Mouse (Mus musculus) intestine, postnatal 0 days (tissue): ENCODE data around the gene Adamts9. TPM values are rescaled to one million over a fixed set of nuclear protein-coding genes. Genes with fewer than 3 reads are reported as not detected.
A peak's percentile ranks its signal among the peaks of the same experiment; 100 is the strongest.

Experiments
- ATAC-seq: fragments of 200-750 bp; cut with Nextera tagmentation; 2 replicates; pipeline ENCODE4 v1.8.0; 2017; ENCODE audit warnings: mild to moderate bottlenecking, moderate TSS enrichment, moderate library complexity
- H3K27ac ChIP-seq: fragments of 300-500 bp; sonication (generic); 2 replicates; pipeline ENCODE4 v1.5.1; 2014; ENCODE audit warnings: mild to moderate bottlenecking, low read depth, low read length, moderate library complexity
- H3K27me3 ChIP-seq: fragments of 300-500 bp; sonication (generic); replicated peaks from 2 replicates; pipeline ENCODE4 v1.6.1; 2014; ENCODE audit warnings: low read length, mixed read lengths; ENCODE audit not compliant: control insufficient read depth, insufficient read depth
- H3K36me3 ChIP-seq: fragments of 300-500 bp; sonication (generic); 2 replicates; pipeline ENCODE4 v1.6.1; 2014; ENCODE audit warnings: mild to moderate bottlenecking, moderate library complexity; ENCODE audit not compliant: control insufficient read depth, insufficient read depth
- H3K4me1 ChIP-seq: fragments of 300-500 bp; sonication (generic); replicated peaks from 2 replicates; pipeline ENCODE4 v1.6.1; 2014; ENCODE audit warnings: antibody characterized with exemption, low read length, mixed read lengths; ENCODE audit not compliant: control insufficient read depth, insufficient read depth
- H3K4me2 ChIP-seq: fragments of 300-500 bp; sonication (generic); replicated peaks from 2 replicates; pipeline ENCODE4 v1.6.1; 2014; ENCODE audit warnings: low read depth, mild to moderate bottlenecking, moderate library complexity
- H3K4me3 ChIP-seq: fragments of 300-500 bp; sonication (generic); 2 replicates; pipeline ENCODE4 v1.5.1; 2014; ENCODE audit warnings: low read depth, low read length
- H3K9ac ChIP-seq: fragments of 300-500 bp; sonication (generic); 2 replicates; pipeline ENCODE4 v1.6.1; 2014; ENCODE audit warnings: mild to moderate bottlenecking, low read depth, low read length
- H3K9me3 ChIP-seq: fragments of 300-500 bp; sonication (generic); 2 replicates; pipeline ENCODE4 v1.6.1; 2016; ENCODE audit warnings: mixed run types; ENCODE audit not compliant: control insufficient read depth
- CTCF ChIP-seq: sonication (generic); IDR thresholded peaks from 2 replicates; pipeline ENCODE4 v1.5.1; 2016; ENCODE audit warnings: low read depth, mild to moderate bottlenecking, control low read depth, antibody characterized with exemption, moderate library complexity
- WGBS: fragments of 180-500 bp; shearing (Covaris S2); extraction: QIAGEN DNeasy Blood & Tissue Kit; methylation state at CpG from one replicate; pipeline ENCODE4 v1.1.7; 2014; 5-methylcytosine and 5-hydroxymethylcytosine counted together
- polyA plus RNA-seq: library from polyadenylated mRNA; unstranded; fragments of >200 nt; fragmentation: Nextera tagmentation; extraction: Ambion mirVana; gene quantifications from 2 replicates; pipeline ENCODE4 v1.2.1, GENCODE M21; 2015

Gene Adamts9
- polyA plus RNA-seq, 1 experiment from 2014 or later = 2.2 TPM

DNA sequence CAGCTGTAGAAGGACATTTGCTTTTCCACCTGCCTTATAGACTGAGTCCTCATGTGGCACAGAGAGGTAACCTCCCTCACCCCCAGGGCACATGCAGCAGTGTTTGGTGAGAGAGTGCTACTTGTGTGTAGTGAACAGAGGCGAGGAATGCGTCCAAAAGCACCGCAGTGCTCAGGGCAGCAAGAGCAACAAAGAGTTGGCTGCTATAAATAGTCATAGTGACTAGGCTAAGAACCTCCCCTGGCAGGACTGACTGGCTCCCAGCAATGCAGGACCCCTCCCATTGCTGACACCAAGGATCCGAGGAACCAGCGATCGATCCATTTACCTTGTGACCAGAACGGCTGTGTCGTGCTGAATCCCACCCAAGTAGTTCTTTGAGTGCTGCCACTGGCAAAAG is 33.9 kb downstream of the Adamts9 start:
- 0 out of 2 replicates have a peak, but pooled peaks cover 10% of the 10 kb centered on the region for H3K36me3 ChIP-seq
- H3K9me3 ChIP-seq = no peaks in the 10 kb centered on the region
- no peak overlapping the region for H3K4me3 ChIP-seq
- TF ChIP-seq CTCF = no peak
- H3K9ac ChIP-seq = no peak overlapping the region
- no peak overlapping the region for H3K27ac ChIP-seq
- H3K4me2 ChIP-seq = no peak overlapping the region
- H3K4me1 ChIP-seq = no peaks in the 10 kb centered on the region
- ATAC-seq = no peak
- H3K27me3 ChIP-seq = no peaks in the 10 kb centered on the region
- 72% methylated on average over 8 of the region's 8 CpGs for WGBS

DNA sequence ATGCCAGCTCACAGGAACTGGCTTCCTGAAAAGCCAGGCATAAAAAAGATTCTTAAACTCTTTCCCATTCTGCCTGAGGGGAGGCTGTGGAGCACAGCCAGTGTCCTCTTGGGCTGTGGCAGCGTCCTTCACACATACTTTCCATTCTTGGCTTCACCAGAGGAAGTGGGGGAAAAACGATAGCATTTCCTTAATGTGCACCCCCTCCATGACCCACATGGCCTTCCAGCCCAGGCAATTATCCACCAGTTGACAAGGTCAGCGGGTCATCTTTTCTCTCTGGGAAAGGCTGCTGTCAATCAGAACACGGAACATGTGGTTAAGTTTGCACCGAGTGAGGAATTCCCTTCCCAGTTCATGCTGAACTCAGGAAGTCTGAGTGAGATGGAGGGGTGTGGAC is 37.4 kb downstream of the Adamts9 start:
- no peak overlapping the region for H3K27ac ChIP-seq
- no peak overlapping the region for H3K4me3 ChIP-seq
- 0 out of 2 replicates have a peak, but pooled peaks cover 5% of the 10 kb centered on the region for H3K36me3 ChIP-seq
- peak; percentile 32 for TF ChIP-seq CTCF
- H3K4me1 ChIP-seq = no peaks in the 10 kb centered on the region
- no peak overlapping the region for H3K9ac ChIP-seq
- H3K27me3 ChIP-seq = no peaks in the 10 kb centered on the region
- 38% methylated on average over 5 of the region's 5 CpGs for WGBS
- no peak overlapping the region for H3K4me2 ChIP-seq
- no peak for ATAC-seq
- no peaks in the 10 kb centered on the region for H3K9me3 ChIP-seq

DNA sequence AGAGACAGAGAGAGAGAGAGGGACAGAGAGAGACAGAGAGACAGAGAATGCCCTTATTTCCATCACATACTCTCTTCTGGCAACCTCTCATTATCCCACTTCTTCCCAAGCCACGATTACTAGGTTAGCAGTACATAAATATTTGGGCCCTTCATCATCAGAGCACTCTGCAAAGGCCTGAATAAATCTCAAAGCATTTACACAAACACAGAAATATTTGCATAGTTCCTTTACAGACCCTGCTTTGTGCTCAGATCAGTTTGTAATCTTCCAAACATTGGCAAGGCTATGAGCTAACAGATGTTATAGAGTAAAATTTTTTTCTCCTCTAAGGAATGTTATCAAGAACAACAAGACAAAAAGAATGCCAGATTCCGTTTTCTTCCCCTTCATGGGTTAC is 38.8 kb downstream of the Adamts9 start:
- Histone ChIP-seq H3K9me3 (no peaks in the 10 kb centered on the region), H3K27ac (no peak overlapping the region), H3K4me1 (no peaks in the 10 kb centered on the region), H3K9ac (no peak overlapping the region), H3K27me3 (no peaks in the 10 kb centered on the region), H3K4me2 (no peak overlapping the region), H3K4me3 (no peak overlapping the region), H3K36me3 (0 out of 2 replicates have a peak, but pooled peaks cover 7% of the 10 kb centered on the region)
- WGBS = 51% methylated on average over 2 of the region's 2 CpGs
- TF ChIP-seq CTCF = no peak
- ATAC-seq = no peak

DNA sequence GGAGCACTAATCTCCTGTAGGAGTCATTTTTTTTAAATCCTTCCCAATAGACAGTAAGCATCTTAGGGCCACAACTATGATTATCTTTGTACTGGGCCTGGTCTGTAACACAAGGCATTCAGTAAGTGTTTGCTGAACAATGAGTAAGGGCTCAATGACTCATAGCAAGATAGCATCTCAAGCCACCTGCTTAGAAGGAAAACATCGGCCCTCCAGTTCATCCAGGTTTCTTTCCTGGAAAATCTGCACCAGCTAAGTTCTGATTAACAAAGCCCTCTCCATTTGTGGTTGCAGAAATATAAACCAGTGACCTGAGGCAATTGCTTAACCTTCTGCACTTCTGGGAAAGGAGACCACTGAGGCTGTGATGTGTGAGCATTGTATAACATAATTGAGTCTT is 39.3 kb downstream of the Adamts9 start:
- H3K27ac ChIP-seq = no peak overlapping the region

DNA sequence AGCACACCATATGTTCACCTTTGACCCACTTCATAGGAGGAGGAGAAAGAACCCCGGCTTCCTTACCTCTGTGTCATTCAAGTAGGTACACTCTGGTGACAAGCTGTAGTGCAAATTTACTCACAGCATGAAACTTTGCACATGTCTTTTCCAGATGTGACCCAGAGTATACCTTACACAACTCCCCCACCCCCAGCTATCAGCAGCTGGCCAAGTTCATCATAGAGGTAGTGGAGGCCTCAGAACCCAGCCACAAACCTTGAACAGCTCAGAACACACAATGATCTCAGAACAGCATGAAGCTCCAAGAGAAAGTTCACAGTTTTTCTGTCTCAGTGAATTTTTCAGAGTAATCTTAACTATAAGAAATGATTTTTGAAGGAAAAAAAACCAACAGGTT is 51.8 kb downstream of the Adamts9 start:
- peaks cover 8% of the 10 kb centered on the region for H3K36me3 ChIP-seq
- H3K4me2 ChIP-seq = no peak overlapping the region
- no peak overlapping the region for H3K4me3 ChIP-seq
- H3K4me1 ChIP-seq = no peaks in the 10 kb centered on the region
- no peaks in the 10 kb centered on the region for H3K9me3 ChIP-seq
- no peak for ATAC-seq
- WGBS = 58% methylated on average over 1 of the region's 1 CpGs
- H3K9ac ChIP-seq = no peak overlapping the region
- H3K27ac ChIP-seq = no peak overlapping the region
- no peak for TF ChIP-seq CTCF
- H3K27me3 ChIP-seq = no peaks in the 10 kb centered on the region

More for the DNA sequence above, 39.3 kb downstream of the Adamts9 start:
- H3K9me3 ChIP-seq = no peaks in the 10 kb centered on the region
- no peaks in the 10 kb centered on the region for H3K4me1 ChIP-seq
- ATAC-seq = no peak
- 0 out of 2 replicates have a peak, but pooled peaks cover 7% of the 10 kb centered on the region for H3K36me3 ChIP-seq
- no peak overlapping the region for H3K4me2 ChIP-seq
- TF ChIP-seq CTCF = no peak
- H3K4me3 ChIP-seq = no peak overlapping the region
- 43% methylated on average over 1 of the region's 1 CpGs for WGBS
- no peak overlapping the region for H3K9ac ChIP-seq
- no peaks in the 10 kb centered on the region for H3K27me3 ChIP-seq

DNA sequence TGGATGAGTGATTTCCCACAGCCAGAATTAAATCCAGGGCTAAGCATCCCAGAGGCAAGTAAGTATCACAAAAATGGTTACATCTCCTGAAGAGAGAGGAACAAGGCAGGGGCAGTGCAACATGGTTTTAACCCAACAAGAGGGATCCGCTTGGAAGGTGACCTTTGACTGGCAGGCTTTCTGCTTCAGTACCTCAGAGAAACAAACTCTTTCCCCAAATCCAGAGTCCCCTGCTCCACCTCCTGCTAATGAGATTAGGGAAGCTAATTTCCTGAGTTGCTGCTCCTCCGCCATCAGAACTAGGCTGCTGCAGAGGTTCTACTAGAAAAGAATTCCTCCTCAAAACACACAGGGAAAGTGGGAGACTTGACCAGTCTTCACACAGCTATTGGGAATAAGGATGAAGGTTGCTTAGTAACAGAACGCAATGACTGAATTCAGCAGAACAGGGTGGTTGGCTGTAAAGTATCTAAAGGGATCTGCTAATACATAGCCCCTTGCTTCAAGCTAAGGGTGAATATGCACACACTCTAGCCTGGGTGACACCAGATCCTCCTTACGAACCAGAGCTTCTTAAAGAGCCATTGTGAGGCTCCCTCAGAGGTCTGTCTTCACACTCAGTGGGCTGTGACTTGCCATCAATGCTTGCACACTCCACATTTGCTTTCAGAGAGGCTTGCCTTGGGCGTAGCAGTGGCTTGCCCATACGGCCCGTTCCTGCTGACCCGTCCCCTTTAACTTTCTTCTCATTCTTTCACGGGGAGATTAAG is 60.0 kb downstream of the Adamts9 start:
- H3K4me2 ChIP-seq = no peak overlapping the region
- H3K27me3 ChIP-seq = no peaks in the 10 kb centered on the region
- H3K36me3 ChIP-seq = peaks cover 10% of the 10 kb centered on the region
- no peak overlapping the region for H3K9ac ChIP-seq
- ATAC-seq = no peak
- H3K9me3 ChIP-seq = no peaks in the 10 kb centered on the region
- no peak for TF ChIP-seq CTCF
- H3K4me1 ChIP-seq = no peaks in the 10 kb centered on the region
- H3K27ac ChIP-seq = no peak overlapping the region
- WGBS = 74% methylated on average over 9 of the region's 9 CpGs
- H3K4me3 ChIP-seq = no peak overlapping the region
